Mouse (Mus musculus) heart, postnatal 25 days (tissue): ENCODE measurements around the gene Ip6k3. TPM values are rescaled to one million over a fixed set of nuclear protein-coding genes. Genes with fewer than 3 reads are reported as not detected.

ENCODE experiments used
- DNase-seq: peaks from one replicate; pipeline ENCODE4 v3.0.0; 2022; ENCODE audit warnings: low spot score
- intact Hi-C: fragments of 180-260 bp; cut with DNase I; formaldehyde crosslinking; loops from one replicate; pipeline ENCODE4 v1.15.1; 2025
- total RNA-seq, 2 experiments: library from RNA; stranded (reverse); gene quantifications; 2 replicates each; pipeline ENCODE4 v1.2.3; 2021

Gene Ip6k3
- total RNA-seq: 1 to 10 TPM; 8.6 to 9.4 TPM

DNA sequence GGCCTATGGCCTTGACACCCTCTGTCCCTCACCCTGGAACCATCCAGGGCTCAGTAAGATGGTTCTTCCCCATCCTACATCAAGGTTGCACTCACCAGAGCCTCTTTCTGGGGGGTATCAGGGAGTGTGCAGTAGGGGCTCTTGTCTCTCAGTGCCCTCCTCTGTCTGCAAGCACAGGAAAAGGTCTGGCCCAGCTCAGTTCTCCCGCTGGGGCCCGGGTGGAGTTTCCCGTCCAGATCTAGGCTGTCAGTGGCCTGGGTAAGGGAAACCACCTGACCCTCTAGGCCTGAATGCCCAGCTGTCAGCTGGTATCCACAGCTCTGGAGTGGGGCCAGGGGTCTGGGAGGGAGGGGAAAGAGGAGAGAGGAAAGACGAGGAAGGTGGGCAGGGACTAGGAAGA, at the start of gene Ip6k3:
Gene Ip6k3, minus strand, starts transcription at position 251 of the 400 bp plus-strand sequence.
- DNase-seq: no peak
- intact Hi-C loops: no loop called here

DNA sequence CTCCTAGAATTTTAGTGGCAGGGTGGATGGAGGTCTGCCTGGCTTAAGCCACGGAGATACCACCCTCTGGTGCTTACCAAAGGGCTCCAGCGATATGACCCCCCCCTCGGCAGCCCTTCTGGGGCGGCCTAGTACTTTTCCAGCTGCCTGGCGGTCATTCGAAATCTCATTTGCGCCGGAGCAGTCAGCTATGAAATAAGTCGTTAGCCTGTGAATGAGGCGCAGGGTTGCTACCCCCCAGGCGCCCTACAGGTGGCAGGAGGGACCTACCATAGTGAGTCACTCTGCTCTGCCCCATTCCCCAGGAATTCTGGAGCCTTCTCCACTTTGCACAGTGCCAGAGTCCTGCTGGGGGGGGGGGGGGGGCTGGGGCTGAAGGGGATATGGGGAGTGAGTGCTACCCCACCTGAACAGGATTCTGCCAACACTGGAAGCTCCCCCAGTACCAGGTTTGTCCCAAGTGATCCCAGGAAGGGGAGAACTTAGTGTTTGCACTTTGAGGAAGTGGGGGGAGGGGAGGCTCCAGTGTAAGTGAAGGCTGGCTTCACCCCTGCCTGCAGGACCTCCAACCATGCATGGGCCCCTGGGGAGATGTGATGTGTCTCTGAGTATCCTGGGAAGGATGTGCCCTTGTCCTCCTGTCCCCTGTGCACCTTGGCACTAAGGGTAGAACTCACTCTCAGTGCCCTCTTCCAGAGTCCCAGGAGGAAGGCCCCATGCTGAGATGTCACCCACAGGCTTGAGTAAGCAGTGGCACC, 45.4 kb upstream of the Ip6k3 start:
- intact Hi-C loops: loop anchor here (1.0 kb wide), 1 partner anchor 307 kb away; no protein-coding TSS in a partner anchor

DNA sequence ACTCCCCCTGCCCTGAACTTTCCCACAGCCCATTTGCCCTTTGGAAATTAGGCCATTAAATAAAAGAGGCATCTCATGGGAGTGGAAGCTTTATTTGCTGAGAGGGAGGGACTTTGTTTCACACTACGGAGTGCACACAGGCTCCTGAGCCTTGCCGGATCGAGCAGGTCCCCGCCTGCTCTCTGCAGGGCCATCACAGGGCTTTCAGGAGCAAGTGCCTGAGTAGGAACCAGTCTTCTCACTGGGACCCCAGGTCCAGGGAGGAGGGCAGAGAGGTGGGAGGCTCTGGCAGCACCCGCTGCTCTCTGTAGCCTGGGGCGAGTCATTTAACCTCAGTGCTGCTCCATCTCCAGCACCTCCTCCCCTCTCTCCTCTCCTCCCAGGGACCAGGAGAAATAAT, 44.4 kb upstream of the Ip6k3 start:
- no peak for DNase-seq
- intact Hi-C loops: no loop called here

More for the DNA sequence above, 45.4 kb upstream of the Ip6k3 start:
- DNase-seq: no peak

DNA sequence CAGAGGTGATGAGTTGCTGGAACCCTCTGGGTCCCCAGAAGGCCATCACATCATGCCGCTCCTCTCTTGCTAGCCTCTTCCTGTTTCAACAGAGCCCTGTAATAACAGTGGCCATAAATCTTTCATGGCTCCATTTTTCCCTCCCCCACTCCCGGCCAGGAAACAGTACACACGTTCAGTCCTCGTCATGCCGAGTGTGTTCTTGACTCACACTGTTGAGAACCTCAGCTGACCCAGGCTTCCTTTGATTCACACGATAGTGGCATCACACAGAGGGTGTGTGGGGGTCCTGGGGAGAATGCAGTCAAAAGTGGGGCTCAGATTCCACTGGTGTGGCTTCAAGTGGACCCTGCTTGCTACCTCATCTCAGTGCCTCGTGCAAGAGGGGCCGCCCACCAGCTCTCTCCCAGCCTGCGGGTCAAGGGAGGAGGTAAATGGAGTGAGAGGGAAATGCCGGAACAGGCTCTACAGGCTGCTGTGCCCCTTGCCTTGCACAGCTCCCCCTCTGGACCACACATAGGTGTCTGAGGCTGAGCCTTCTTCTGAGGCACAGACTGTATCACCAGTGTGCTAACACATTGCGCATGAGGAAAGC, 39.6 kb upstream of the Ip6k3 start:
- intact Hi-C loops: loop anchor here (1.0 kb wide), 1 partner anchor 127 kb away; no protein-coding TSS in a partner anchor
- DNase-seq: no peak

DNA sequence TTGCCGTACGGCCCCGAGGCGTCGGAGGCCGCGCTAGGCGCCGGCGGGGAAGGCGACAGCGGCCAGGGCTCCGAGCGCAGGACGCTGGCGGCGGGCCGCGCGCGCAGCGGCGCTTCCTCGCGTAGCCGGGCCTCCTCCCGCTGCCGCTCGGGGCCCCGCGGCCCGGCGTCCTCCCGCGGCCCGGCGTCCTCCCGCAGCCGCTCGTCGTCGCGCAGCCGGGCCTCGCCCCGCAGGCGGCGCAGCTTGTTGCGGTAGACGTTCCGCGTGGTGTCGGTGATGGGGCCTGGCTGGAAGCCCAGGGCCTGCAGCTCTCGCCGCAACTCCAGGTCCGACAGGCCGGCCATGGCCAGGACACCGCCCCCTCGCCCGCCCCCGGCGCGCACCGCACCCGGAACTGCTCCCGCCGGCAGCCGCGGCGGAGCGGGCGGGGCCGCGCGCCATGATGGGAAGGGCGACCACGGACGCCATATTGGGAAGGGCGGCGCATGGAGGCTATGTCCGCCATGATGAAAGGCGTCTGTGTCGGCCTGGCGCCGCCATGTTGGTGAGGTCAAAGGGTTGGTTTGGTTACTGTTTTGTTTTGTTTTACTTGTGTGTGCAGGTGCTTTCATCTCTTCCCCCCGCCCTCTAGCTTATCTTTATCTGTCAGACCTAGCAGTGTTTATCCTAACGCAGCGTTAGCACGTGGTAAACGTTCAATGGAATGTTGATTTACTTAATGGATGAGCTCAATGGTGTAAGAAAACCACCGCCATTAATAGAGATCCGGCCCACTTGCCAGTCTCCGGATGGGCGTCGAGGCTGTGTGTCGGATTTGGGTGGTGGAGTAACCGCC, 36.7 kb upstream of the Ip6k3 start, which contains the start of gene Lemd2:
Gene Lemd2, minus strand, starts transcription at position 395 of the 835 bp plus-strand sequence.
- peak; percentile 93 for DNase-seq
- intact Hi-C loops: loop anchor here (2.0 to 5.0 kb wide), 4 partner anchors 72 to 1267 kb away; partner anchors contain the start of genes RPS10-NUDT3, Rps10 and Uqcc2

DNA sequence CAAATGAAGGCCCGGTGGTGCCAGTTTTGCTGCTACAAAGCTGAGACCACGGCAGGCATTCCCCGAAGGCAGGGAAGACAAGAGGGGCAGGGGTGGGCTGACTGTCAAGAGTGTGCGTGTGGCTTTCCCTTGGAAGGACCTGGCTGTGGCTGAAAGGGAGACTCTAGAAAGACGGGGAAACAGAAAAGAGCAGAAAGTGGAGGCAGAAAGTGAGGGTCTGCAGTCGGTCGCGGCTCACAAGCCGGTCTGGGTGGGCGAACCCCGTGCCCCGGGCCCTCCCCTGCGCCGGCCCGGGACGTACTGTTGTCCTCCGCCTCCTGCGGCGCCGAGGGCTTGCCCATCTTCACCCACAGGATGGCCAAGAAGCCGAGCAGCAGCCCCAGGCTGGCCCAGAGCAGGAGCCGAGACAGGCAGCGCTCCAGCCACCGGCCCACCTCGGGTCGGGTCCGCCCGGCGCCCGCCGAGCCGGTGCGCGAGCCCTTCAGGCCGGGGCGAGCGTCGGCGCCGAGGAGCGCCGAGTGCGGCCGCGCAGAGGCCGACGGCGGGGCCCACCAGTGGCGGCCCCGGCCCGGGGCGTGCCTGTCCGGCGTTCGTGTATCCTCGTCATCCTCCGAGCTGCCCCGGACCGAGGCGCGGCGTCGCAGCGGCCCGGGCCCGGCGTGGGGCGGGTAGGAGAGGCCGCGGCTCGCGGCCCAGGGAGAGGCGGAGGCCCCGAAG, 35.9 kb upstream of the Ip6k3 start:
- intact Hi-C loops: loop anchor here (2.0 to 5.0 kb wide), 4 partner anchors 71 to 1266 kb away; partner anchors contain the start of genes RPS10-NUDT3, Rps10 and Uqcc2
- no peak for DNase-seq

DNA sequence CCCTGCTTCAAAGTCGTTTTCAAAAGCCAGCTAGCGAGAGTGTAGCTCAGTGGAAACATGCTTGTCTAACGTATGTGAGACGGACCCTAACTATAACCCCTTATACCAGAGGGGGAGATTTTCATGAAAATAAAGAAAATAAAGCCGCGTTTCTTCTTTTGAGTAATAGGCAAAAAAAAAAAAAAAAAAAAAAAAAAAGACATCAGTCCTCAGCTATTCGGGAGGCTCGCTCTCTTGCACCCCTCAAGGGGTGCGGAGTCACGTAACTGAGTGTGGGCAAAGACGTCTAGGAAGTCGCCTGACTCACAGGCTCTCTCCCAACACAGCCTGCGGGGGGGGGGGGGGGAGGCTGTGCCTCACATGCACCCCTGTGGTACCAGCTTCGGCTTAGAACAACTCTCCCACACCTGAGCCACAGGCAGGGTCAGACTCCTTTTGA, 35.3 kb upstream of the Ip6k3 start:
- intact Hi-C loops: loop anchor here (5.0 kb wide), 3 partner anchors 71 to 1266 kb away; partner anchors contain the start of genes RPS10-NUDT3, Rps10 and Uqcc2
- no peak for DNase-seq

DNA sequence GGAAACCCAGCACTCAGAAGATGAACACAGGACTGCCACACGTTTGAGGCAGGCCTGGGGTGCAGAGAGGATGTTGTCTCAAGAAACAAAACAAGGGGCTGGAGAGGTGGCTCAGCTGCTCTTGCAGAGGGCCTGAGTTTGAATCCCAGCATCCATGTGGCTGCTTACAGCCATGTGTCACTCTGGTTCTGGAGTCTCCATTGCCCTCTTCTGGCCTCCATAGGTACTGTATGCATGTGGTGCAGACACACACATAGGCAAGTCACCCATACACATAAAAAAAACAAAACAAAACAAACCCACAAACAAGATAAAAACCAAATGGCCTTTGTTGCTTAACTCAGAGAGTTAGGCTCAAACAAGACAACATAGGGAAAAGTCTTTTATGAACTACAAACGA, 34.4 kb upstream of the Ip6k3 start:
- DNase-seq: no peak

DNA sequence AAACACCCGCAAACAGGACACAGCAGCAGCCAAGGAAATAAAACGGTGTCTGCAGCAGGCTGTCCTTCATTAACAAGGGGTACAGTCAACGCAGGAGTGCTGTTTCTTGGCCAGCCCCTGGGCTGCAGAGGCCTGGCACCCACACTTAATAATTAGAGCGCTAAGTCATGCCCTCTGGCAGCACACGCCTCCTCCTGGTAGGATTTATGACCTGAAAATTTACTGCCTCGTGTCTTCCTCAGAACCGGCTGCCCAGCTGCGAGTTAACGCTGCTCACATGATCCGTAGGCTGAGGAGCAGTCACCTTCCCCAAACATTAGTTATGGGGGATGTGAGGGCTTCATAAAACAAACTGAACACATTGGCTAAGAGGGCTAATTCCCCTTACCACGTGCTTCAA, 33.2 kb upstream of the Ip6k3 start:
- DNase-seq: no peak
- intact Hi-C loops: loop anchor here (5.0 kb wide), 3 partner anchors 68 to 1264 kb away; partner anchors contain the start of genes RPS10-NUDT3, Rps10 and Uqcc2

More for the DNA sequence above, 34.4 kb upstream of the Ip6k3 start:
- intact Hi-C loops: loop anchor here (5.0 kb wide), 3 partner anchors 70 to 1265 kb away; partner anchors contain the start of genes RPS10-NUDT3, Rps10 and Uqcc2

DNA sequence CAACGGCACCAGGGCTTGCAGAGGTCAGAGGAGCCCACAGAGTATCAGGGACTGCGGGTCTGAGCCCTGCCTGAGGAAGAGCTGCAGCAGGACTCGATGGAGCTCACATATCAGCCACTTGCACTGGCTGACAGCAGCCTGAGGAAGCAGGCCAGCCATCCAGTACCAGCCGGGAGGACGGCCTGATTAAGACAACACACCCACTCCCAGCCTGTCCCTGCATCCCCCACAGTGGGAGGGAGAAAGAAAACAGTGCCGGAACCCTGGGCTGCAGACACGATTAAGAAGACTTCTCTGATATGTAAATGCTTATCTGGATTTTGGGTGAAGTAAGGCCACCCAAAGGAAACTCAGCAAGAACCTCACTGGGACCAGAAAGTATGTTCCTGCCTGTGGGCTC, 32.3 kb upstream of the Ip6k3 start:
- intact Hi-C loops: loop anchor here (5.0 kb wide), 3 partner anchors 68 to 1263 kb away; partner anchors contain the start of genes RPS10-NUDT3, Rps10 and Uqcc2
- DNase-seq: no peak

DNA sequence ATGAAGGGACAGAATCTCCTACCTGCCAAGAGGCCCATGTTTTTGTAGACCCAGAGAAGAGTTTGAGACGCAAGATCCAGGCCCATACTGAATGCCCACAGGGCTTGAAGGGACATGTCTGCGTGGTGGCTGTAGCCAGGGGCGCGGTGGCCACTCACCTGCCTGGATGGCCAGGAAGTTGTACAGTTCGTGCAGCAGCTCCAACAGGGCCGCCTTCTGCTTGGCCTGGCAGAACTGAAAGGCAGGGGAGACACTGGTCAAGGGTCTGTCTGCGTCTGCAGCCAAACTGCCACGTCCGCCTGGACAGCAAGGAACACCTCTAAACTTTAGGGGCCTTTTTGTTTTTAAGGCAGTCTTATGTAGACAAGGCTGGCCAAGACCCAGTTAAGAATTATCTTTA, 31.6 kb upstream of the Ip6k3 start:
- DNase-seq: no peak
- intact Hi-C loops: no loop called here

DNA sequence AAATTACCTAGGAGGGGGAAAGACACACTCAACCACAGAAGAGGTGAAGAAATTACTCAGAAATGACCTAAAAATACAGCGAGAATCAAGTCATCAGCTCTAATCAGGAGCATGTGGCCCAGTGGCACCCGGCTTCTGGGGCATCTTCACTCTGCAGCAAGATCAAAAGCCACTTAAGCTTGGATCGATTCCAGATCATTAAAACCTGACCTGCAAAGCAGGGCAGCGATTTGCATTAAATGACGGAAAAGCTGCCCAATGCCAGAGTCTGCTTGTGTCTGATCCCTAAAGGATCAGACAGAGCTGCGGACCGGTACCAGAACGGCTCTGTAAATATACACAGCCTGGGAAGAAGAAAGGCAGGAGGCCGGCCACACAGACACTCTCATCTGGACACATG, 28.6 kb upstream of the Ip6k3 start:
- no peak for DNase-seq
- intact Hi-C loops: no loop called here

DNA sequence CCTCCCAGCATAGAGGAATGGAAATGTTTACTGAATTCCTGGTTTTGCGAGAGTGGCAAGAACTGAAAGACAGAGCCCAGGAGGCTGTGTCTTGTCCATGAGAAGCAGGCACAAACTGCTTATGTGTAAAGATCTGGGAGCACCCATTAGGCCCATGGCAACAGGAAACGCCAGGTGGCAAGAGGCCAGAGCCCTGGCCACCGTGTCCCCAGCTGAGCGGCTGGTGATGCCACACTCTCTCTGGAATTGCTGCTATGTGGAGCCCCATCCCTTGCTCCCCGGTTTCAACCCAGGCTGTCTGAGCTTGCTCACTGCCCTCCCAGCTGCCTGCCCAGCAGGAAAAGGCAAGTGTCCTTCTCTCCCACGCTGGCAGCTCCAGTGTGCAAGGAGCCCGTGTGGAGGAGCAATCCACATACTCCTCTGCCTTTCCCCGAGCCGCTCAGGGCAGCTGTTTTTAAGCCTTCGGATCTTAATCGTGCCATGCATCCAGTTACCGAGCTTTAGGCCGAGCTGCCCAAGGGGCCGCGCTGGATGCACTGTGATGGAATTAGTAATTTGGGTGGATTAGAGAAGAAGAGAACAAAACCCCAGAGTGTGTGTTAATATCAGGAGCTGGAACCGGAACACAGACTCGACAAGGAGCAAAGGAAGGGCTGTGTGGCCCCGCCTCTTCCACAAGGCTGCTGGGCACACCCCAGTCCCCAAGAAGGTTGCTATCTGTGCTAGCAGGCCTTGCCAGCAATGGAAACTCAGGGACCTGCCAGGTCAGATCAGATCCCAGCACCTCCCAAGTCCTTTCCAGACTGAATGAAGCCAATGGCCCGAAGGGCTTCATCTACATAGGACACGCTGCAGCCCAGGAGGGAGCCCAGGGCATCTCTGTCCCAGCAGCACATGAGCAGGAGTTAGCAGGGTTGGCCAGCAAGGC, 26.9 kb upstream of the Ip6k3 start:
- intact Hi-C loops: loop anchor here (5.0 kb wide), 1 partner anchor 162 kb away; no protein-coding TSS in a partner anchor

DNA sequence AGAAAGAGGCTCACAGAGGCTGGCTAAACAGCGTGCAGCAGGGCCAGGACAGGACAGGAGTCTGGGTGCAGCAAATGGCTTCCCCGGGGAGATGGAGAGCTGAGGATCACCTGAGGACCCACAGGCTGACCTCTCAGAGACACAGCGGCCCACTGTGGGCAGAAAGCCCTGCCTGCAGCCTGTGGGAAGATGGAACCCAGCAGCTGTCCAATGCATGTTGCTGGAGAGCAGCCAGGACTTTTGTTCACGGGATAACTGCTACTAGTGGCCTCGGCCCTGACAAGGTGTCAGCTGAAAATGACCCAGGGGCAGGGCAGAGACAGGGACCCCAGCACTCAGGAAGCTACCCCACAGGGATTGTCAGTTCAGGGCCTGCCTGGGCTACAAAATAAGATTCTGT, 24.2 kb upstream of the Ip6k3 start:
- intact Hi-C loops: loop anchor here (2.0 to 5.0 kb wide), 2 partner anchors 160 to 329 kb away; partner anchors contain the start of gene Grm4
- DNase-seq: no peak

More for the DNA sequence above, 26.9 kb upstream of the Ip6k3 start:
- no peak for DNase-seq

DNA sequence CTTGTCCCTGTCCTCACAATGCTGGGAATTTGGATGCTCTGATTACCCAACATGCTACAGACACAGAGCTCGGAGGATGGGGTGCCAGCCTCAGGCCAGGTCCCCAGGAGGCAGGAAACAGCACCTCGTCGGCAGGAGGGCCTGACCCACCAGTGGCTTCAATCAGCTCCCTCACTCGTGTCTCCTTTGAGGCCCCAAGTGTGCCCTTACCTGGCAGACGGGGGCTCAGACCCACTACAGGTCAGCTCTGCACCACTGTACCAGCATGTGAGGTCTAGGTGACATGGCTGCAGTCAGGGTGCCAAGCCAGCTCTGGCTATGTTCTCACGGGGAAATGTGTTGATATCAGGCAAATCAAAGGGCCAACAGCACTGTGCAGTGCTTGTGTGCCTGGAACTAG, 23.6 kb upstream of the Ip6k3 start:
- intact Hi-C loops: loop anchor here (2.0 to 5.0 kb wide), 2 partner anchors 159 to 330 kb away; partner anchors contain the start of gene Grm4
- DNase-seq: no peak

DNA sequence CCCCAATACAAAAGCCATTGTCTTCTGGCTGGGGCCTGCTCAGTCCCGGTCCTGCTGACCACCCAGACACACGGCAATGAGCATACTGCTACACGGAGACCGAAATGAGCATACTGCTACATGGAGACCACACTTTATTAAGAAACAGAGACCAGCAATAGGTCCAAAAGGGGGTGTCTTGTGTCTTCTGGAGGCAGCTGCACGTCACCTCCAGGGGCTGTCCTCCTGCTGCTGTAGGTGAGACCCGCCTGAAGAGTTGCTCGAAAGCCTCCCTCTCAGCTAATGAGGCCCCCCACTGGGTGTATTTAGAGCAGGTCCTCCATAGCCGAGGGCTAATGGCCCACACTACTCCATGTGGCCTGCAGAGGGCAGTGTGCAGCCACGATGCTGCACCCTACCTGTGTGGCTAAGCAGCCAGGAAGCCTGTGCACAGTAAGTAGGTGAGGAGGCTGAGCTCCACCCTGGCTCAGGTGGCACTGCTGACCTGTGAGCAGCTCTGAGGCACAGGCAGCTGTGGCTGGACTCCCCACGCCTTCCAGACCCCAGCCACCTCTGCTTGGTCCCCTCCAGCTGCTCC, 22.1 kb upstream of the Ip6k3 start:
- intact Hi-C loops: loop anchor here (2.0 to 5.0 kb wide), 2 partner anchors 157 to 331 kb away; partner anchors contain the start of gene Grm4
- DNase-seq: no peak

DNA sequence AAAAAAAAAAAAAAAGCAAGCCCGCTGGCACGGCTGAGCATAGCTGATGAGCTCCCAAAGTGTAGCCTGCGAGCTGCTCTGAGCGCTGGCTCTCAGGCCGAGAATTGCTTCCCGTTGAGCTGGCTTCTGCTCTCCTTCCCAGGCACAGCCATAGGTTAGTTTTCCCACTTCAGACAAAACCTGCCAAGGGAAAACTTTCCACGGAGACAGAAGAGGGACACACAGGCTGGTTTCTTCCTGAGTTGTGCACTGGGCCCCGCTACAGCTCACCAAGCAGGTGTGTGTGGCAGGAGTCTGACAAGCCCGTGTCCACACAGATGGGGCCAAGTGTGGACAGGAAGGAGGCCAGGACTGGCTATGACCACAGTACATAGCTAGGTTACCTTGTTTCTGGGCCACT, 21.3 kb upstream of the Ip6k3 start:
- no peak for DNase-seq
- intact Hi-C loops: no loop called here
